Mouse (Mus musculus): Measurements from ENCODE around the gene Ccnd3. TPM values are rescaled to one million over a fixed set of nuclear protein-coding genes. Genes with fewer than 3 reads are reported as not detected.

Ccnd3 gene
- polyA plus RNA-seq, 1 experiment: 417 TPM

GRCm38 (mm10) chr17:47648966-47649365 is 144.1 kb downstream of the Ccnd3 start:
- 82% methylated on average over 4 of the region's 4 CpGs for WGBS
- Histone ChIP-seq H3K4me1 (ENCODE audit: control insufficient read depth, insufficient read depth, low read length) (no peaks in the 10 kb centered on the region), H3K27ac (ENCODE audit: control insufficient read depth, insufficient read depth, low read depth, low read length, poor library complexity) (no peak overlapping the region), H3K4me3 (replicated peaks; ENCODE audit: control insufficient read depth, low read depth, low read length) (no peak overlapping the region)
- TF ChIP-seq CTCF (IDR thresholded peaks at IDR 0.05; ENCODE audit: control insufficient read depth, insufficient read depth, low read length): no peak
- no peak for TF ChIP-seq POLR2A (IDR thresholded peaks at IDR 0.05; ENCODE audit: borderline replicate concordance, control insufficient read depth, low read depth, low read length)

Other genes with a start within 250 kb of the Ccnd3 start
- 18.4 and 31.9 TPM in 2 replicates for gene Mrps10, start 136.2 kb upstream of the Ccnd3 start, polyA plus RNA-seq (2011; ENCODE audit: insufficient read depth, insufficient read length, low replicate concordance, missing spikeins)
- 0.61 and 1.2 TPM in 2 replicates for gene Guca1b, start 119.7 kb upstream of the Ccnd3 start, polyA plus RNA-seq (2011; ENCODE audit: insufficient read depth, insufficient read length, low replicate concordance, missing spikeins)
- gene Guca1a, start 104.5 kb upstream of the Ccnd3 start, polyA plus RNA-seq (2011; ENCODE audit: insufficient read depth, insufficient read length, low replicate concordance, missing spikeins): 1.8 TPM in 1 of 2 replicates, not detected in the other
- 0.30 and 0.68 TPM in 2 replicates for gene AI661453, start 68.4 kb upstream of the Ccnd3 start, polyA plus RNA-seq (2011; ENCODE audit: insufficient read depth, insufficient read length, low replicate concordance, missing spikeins)
- gene 1700001C19Rik, start 67.7 kb upstream of the Ccnd3 start, polyA plus RNA-seq (2011; ENCODE audit: insufficient read depth, insufficient read length, low replicate concordance, missing spikeins): 1.4 and 1.5 TPM in 2 replicates
- gene Taf8, start 2.8 kb upstream of the Ccnd3 start, polyA plus RNA-seq (2011; ENCODE audit: insufficient read depth, insufficient read length, low replicate concordance, missing spikeins): 15.6 and 32.2 TPM in 2 replicates
- gene Bysl, start 106.4 kb downstream of the Ccnd3 start, polyA plus RNA-seq (2011; ENCODE audit: insufficient read depth, insufficient read length, low replicate concordance, missing spikeins): 5.8 and 9.5 TPM in 2 replicates
- 18.0 and 21.2 TPM in 2 replicates for gene Med20, start 106.5 kb downstream of the Ccnd3 start, polyA plus RNA-seq (2011; ENCODE audit: insufficient read depth, insufficient read length, low replicate concordance, missing spikeins)
- 3.0 and 5.1 TPM in 2 replicates for gene Gm20517, start 106.5 kb downstream of the Ccnd3 start, polyA plus RNA-seq (2011; ENCODE audit: insufficient read depth, insufficient read length, low replicate concordance, missing spikeins)
- gene Usp49, start 125.6 kb downstream of the Ccnd3 start, polyA plus RNA-seq (2011; ENCODE audit: insufficient read depth, insufficient read length, low replicate concordance, missing spikeins): 9.3 and 10.3 TPM in 2 replicates
- gene Tomm6, start 183.3 kb downstream of the Ccnd3 start, polyA plus RNA-seq (2011; ENCODE audit: insufficient read depth, insufficient read length, low replicate concordance, missing spikeins): 127 and 178 TPM in 2 replicates
- not detected in 2 replicates for gene Frs3, start 184.0 kb downstream of the Ccnd3 start, polyA plus RNA-seq (2011; ENCODE audit: insufficient read depth, insufficient read length, low replicate concordance, missing spikeins)
- gene Gm21981, start 189.4 kb downstream of the Ccnd3 start, polyA plus RNA-seq (2011; ENCODE audit: insufficient read depth, insufficient read length, low replicate concordance, missing spikeins): not detected in 2 replicates
- not detected in 2 replicates for gene Prickle4, start 189.7 kb downstream of the Ccnd3 start, polyA plus RNA-seq (2011; ENCODE audit: insufficient read depth, insufficient read length, low replicate concordance, missing spikeins)
- 1.1 TPM in 1 of 2 replicates, not detected in the other for gene Pgc, start 221.8 kb downstream of the Ccnd3 start, polyA plus RNA-seq (2011; ENCODE audit: insufficient read depth, insufficient read length, low replicate concordance, missing spikeins)
- gene Tfeb, start 232.0 kb downstream of the Ccnd3 start, polyA plus RNA-seq (2011; ENCODE audit: insufficient read depth, insufficient read length, low replicate concordance, missing spikeins): 22.6 and 43.7 TPM in 2 replicates

Measured in bone marrow, adult 2 months (tissue).